Mouse (Mus musculus) small intestine, adult 2 months (tissue): Measurements from ENCODE around the gene Zmiz1.

ENCODE experiments used
- CTCF ChIP-seq: fragments of 200-500 bp; IDR thresholded peaks from 2 replicates; pipeline ENCODE4 v1.5.1; 2012; ENCODE audit warnings: low read depth, mild to moderate bottlenecking, control low read depth, inconsistent platforms, low read length, moderate library complexity, mixed read lengths; ENCODE audit not compliant: insufficient replicate concordance, insufficient read length; ENCODE audit errors: extremely low read depth
- POLR2A ChIP-seq: fragments of 200-500 bp; IDR thresholded peaks from 2 replicates; pipeline ENCODE4 v1.6.1; 2012; ENCODE audit warnings: low read depth, mild to moderate bottlenecking, control low read depth, inconsistent platforms, low read length, moderate library complexity

- TF ChIP-seq POLR2A (no peak), CTCF (no peak)
These were observed 76.6 kb downstream of the Zmiz1 start for GRCm38 (mm10) chr14:25535583-25535943.
